Mouse (Mus musculus): Measurements from ENCODE around the gene Zfp941. TPM values are rescaled to one million over a fixed set of nuclear protein-coding genes. Genes with fewer than 3 reads are reported as not detected.

The Zfp941 gene
- total and polyA plus RNA-seq, 3 experiments: 0.34 TPM; not detected in 2

GRCm38 (mm10) chr7:140831447-140831846, 9.5 kb upstream of the Zfp941 start:
- Histone ChIP-seq H3K9ac (ENCODE audit: insufficient read depth, low read depth) (no peak overlapping the region), H3K79me2 (replicated peaks; ENCODE audit: control insufficient read depth, extremely low read depth, insufficient read depth, poor library complexity, severe bottlenecking) (no peaks in the 10 kb centered on the region), H3K27me3 (replicated peaks) (peaks cover 75% of the 10 kb centered on the region), H3K4me1 (ENCODE audit: control insufficient read depth in 1 of 2, insufficient read depth in 2 of 2) (no peaks in the 10 kb centered on the region; a peak in 1 of 4 replicates), H3K9me3 (replicated peaks; ENCODE audit: low read length) (no peaks in the 10 kb centered on the region), H3K4me2 (ENCODE audit: insufficient read depth, low read depth, poor library complexity, severe bottlenecking) (no peak overlapping the region), H3K36me3 (replicated peaks in 1 of 2; ENCODE audit: control insufficient read depth in 1 of 2, insufficient read depth in 1 of 2, low read length in 1 of 2) (no peaks in the 10 kb centered on the region), H3K4me3 (replicated peaks in 1 of 3; ENCODE audit: low read depth in 2 of 3, low read length in 2 of 3, poor library complexity in 1 of 3) (no peak overlapping the region), H3K27ac (ENCODE audit: insufficient read depth, low read depth) (no peak overlapping the region)
- in situ Hi-C loops (cut with MboI; ENCODE audit: low pct_ligation_motif_present, low pct_unique_long_range_greater_than_20kb, low sequenced_read_pairs): loop anchor here (25.0 kb wide), 1 partner anchor 744 kb away; the partner anchor contains the start of genes Caly and Prap1
- no peak for TF ChIP-seq KAT2A (IDR thresholded peaks at IDR 0.05; ENCODE audit: insufficient replicate concordance, low read length)
- TF ChIP-seq CHD2 (IDR thresholded peaks at IDR 0.05; ENCODE audit: low read length): no peak
- no peak for TF ChIP-seq RCOR1 (conservative IDR thresholded peaks at IDR 0.05; ENCODE audit: low read depth, low read length)
- no peak for TF ChIP-seq NELFE (IDR thresholded peaks at IDR 0.05; ENCODE audit: low read depth, low read length)
- no peak for TF ChIP-seq MAX (IDR thresholded peaks at IDR 0.05; ENCODE audit: low read length)
- TF ChIP-seq ZNF384 (IDR thresholded peaks at IDR 0.05; ENCODE audit: low read depth, low read length): no peak
- no peak for TF ChIP-seq MAZ (IDR thresholded peaks at IDR 0.05; ENCODE audit: low read depth, low read length)
- no peak for TF ChIP-seq MYC (IDR thresholded peaks at IDR 0.05; ENCODE audit: low read depth, low read length)
- TF ChIP-seq BHLHE40 (IDR thresholded peaks at IDR 0.05; ENCODE audit: low read depth, low read length): no peak
- no peak for TF ChIP-seq TCF12 (IDR thresholded peaks at IDR 0.05; ENCODE audit: low read depth, low read length)
- no peak for TF ChIP-seq SMC3 (IDR thresholded peaks at IDR 0.05; ENCODE audit: low read depth, low read length)
- TF ChIP-seq SIN3A (IDR thresholded peaks at IDR 0.05; ENCODE audit: low read length): no peak
- TF ChIP-seq NRF1 (IDR thresholded peaks at IDR 0.05; ENCODE audit: low read depth, low read length): no peak
- no peak for TF ChIP-seq PAX5 (IDR thresholded peaks at IDR 0.05; ENCODE audit: low read length)
- no peak for TF ChIP-seq ZKSCAN1 (IDR thresholded peaks at IDR 0.05; ENCODE audit: borderline replicate concordance, low read depth, low read length)
- TF ChIP-seq RAD21 (IDR thresholded peaks at IDR 0.05; ENCODE audit: low read depth, low read length): no peak
- no peak for TF ChIP-seq POLR2AphosphoS2 (IDR thresholded peaks at IDR 0.05; ENCODE audit: low read depth, low read length)
- no peak for DNase-seq (ENCODE audit: extremely low read depth)
- dilution Hi-C loops (cut with MboI; ENCODE audit: extremely low pct_ligation_motif_present, extremely low pct_unique_long_range_greater_than_20kb, low sequenced_read_pairs): no loop called here

- DNase-seq (ENCODE audit: extremely low read depth): peak; percentile 19
- dilution Hi-C loops (cut with MboI; ENCODE audit: extremely low pct_ligation_motif_present, extremely low pct_unique_long_range_greater_than_20kb, low sequenced_read_pairs): no loop called here
- TF ChIP-seq ZKSCAN1 (IDR thresholded peaks at IDR 0.05; ENCODE audit: borderline replicate concordance, low read depth, low read length) (no peak), ELF1 (IDR thresholded peaks at IDR 0.05; ENCODE audit: low read depth, low read length) (0 out of 2 replicates have a peak, but pooled peaks have one; percentile 16), ZNF384 (IDR thresholded peaks at IDR 0.05; ENCODE audit: low read depth, low read length) (no peak), CTCF (conservative IDR thresholded peaks at IDR 0.05 in 1 of 2, IDR thresholded peaks at IDR 0.05 in 1 of 2; ENCODE audit: low read depth in 2 of 2, low read length in 2 of 2) (peak in 1 of 2 experiments; percentile 74; a peak in 2 of 4 replicates), ETS1 (conservative IDR thresholded peaks at IDR 0.05; ENCODE audit: low read depth, low read length) (no peak), MAFK (IDR thresholded peaks at IDR 0.05; ENCODE audit: insufficient replicate concordance, low read length) (0 out of 2 replicates have a peak, but pooled peaks have one; percentile 8), SMC3 (IDR thresholded peaks at IDR 0.05; ENCODE audit: low read depth, low read length) (peak; percentile 59), MXI1 (IDR thresholded peaks at IDR 0.05; ENCODE audit: low read depth, low read length) (0 out of 2 replicates have a peak, but pooled peaks have one; percentile 28), SIN3A (IDR thresholded peaks at IDR 0.05; ENCODE audit: low read length) (0 out of 2 replicates have a peak, but pooled peaks have one; percentile 23), JUND (conservative IDR thresholded peaks at IDR 0.05; ENCODE audit: low read depth, low read length) (no peak), CHD1 (IDR thresholded peaks at IDR 0.05; ENCODE audit: low read depth, low read length) (no peak), RAD21 (IDR thresholded peaks at IDR 0.05; ENCODE audit: low read depth, low read length) (peak; percentile 65), MAX (IDR thresholded peaks at IDR 0.05; ENCODE audit: low read length) (no peak), IRF4 (IDR thresholded peaks at IDR 0.05; ENCODE audit: low read depth, low read length) (no peak), JUN (IDR thresholded peaks at IDR 0.05; ENCODE audit: insufficient read depth, low read depth, low read length) (no peak)
- H3K4me1 ChIP-seq (ENCODE audit: control insufficient read depth in 1 of 2, insufficient read depth in 2 of 2): no peaks in the 10 kb centered on the region; a peak in 1 of 4 replicates
- no peak overlapping the region for H3K9ac ChIP-seq (ENCODE audit: insufficient read depth, low read depth)
- H3K4me2 ChIP-seq (ENCODE audit: insufficient read depth, low read depth, poor library complexity, severe bottlenecking): peak overlapping the region; percentile 58; the same call in 1 of the 2 replicates
- peak overlapping the region in 1 of 3 experiments; percentile 11 for H3K4me3 ChIP-seq (replicated peaks in 1 of 3; ENCODE audit: low read depth in 2 of 3, low read length in 2 of 3, poor library complexity in 1 of 3)
- H3K9me3 ChIP-seq (replicated peaks; ENCODE audit: low read length): no peaks in the 10 kb centered on the region
- H3K27ac ChIP-seq (ENCODE audit: insufficient read depth, low read depth): no peak overlapping the region
- H3K79me2 ChIP-seq (replicated peaks; ENCODE audit: control insufficient read depth, extremely low read depth, insufficient read depth, poor library complexity, severe bottlenecking): no peaks in the 10 kb centered on the region
- in situ Hi-C loops (cut with MboI; ENCODE audit: low pct_ligation_motif_present, low pct_unique_long_range_greater_than_20kb, low sequenced_read_pairs): loop anchor here (25.0 kb wide), 1 partner anchor 741 kb away; the partner anchor contains the start of genes Caly and Prap1
- H3K36me3 ChIP-seq (replicated peaks in 1 of 2; ENCODE audit: control insufficient read depth in 1 of 2, insufficient read depth in 1 of 2, low read length in 1 of 2): no peaks in the 10 kb centered on the region
- H3K27me3 ChIP-seq (replicated peaks): peaks cover 77% of the 10 kb centered on the region
Measured at GRCm38 (mm10) chr7:140828171-140828881, 6.3 kb upstream of the Zfp941 start.

Data from CH12.LX (cell line).